Mouse (Mus musculus) hindbrain, embryonic 13.5 days (tissue): Measurements from ENCODE around the gene Hmgxb4. TPM values are rescaled to one million over a fixed set of nuclear protein-coding genes. Genes with fewer than 3 reads are reported as not detected.

Source experiments
- polyA plus RNA-seq: library from polyadenylated mRNA; unstranded; fragments of >200 nt; fragmentation: Nextera tagmentation; extraction: Ambion mirVana; gene quantifications from 2 replicates; pipeline ENCODE4 v1.2.1, GENCODE M21; 2015

Gene Hmgxb4
- polyA plus RNA-seq, 1 experiment from 2014 or later = 42.0 TPM

Other genes with a start within 250 kb of the Hmgxb4 start
- not detected in 2 replicates for gene Isx, start 120.2 kb upstream of the Hmgxb4 start, polyA plus RNA-seq
- 27.3 and 30.1 TPM in 2 replicates for gene Tom1, start 40.3 kb downstream of the Hmgxb4 start, polyA plus RNA-seq
- 13.7 and 16.6 TPM in 2 replicates for gene Hmox1, start 100.3 kb downstream of the Hmgxb4 start, polyA plus RNA-seq
- 41.2 and 42.7 TPM in 2 replicates for gene Mcm5, start 116.2 kb downstream of the Hmgxb4 start, polyA plus RNA-seq
- 1.0 and 2.1 TPM in 2 replicates for gene Rasd2, start 220.6 kb downstream of the Hmgxb4 start, polyA plus RNA-seq